Mouse (Mus musculus) cortical plate, adult 2 months (tissue): ENCODE results near the gene Gm29797. TPM values are rescaled to one million over a fixed set of nuclear protein-coding genes. Genes with fewer than 3 reads are reported as not detected.
A peak's percentile ranks its signal among the peaks of the same experiment; 100 is the strongest.

ENCODE experiments used
- H3K27ac ChIP-seq: fragments of 200-500 bp; 2 replicates; pipeline ENCODE4 v1.5.1; 2012; ENCODE audit warnings: low read length, control low read depth, inconsistent platforms; ENCODE audit not compliant: insufficient read depth
- H3K4me1 ChIP-seq: fragments of 200-500 bp; 2 replicates; pipeline ENCODE4 v1.6.1; 2011; ENCODE audit warnings: low read length; ENCODE audit not compliant: control insufficient read depth, insufficient read depth
- H3K4me3 ChIP-seq: fragments of 200-500 bp; 2 replicates; pipeline ENCODE4 v1.5.1; 2011; ENCODE audit warnings: mild to moderate bottlenecking, low read length, control low read depth; ENCODE audit not compliant: insufficient read depth
- CTCF ChIP-seq: fragments of 200-500 bp; IDR thresholded peaks from 2 replicates; pipeline ENCODE4 v1.5.1; 2011; ENCODE audit warnings: mild to moderate bottlenecking, control low read depth, low read length; ENCODE audit not compliant: insufficient read depth; ENCODE audit errors: extremely low read depth
- POLR2A ChIP-seq: fragments of 200-500 bp; IDR thresholded peaks from 2 replicates; pipeline ENCODE4 v1.6.1; 2011; ENCODE audit warnings: mild to moderate bottlenecking, low read length, control low read depth; ENCODE audit not compliant: insufficient read depth; ENCODE audit errors: extremely low read depth
- polyA plus RNA-seq: library from polyadenylated mRNA; depleted of rRNA; stranded (reverse); fragments of >200 nt; gene quantifications from 2 replicates; pipeline ENCODE4 v1.2.3, GENCODE M21; 2012

Gm29797 gene
- polyA plus RNA-seq, 1 experiment: 0.21 TPM

DNA sequence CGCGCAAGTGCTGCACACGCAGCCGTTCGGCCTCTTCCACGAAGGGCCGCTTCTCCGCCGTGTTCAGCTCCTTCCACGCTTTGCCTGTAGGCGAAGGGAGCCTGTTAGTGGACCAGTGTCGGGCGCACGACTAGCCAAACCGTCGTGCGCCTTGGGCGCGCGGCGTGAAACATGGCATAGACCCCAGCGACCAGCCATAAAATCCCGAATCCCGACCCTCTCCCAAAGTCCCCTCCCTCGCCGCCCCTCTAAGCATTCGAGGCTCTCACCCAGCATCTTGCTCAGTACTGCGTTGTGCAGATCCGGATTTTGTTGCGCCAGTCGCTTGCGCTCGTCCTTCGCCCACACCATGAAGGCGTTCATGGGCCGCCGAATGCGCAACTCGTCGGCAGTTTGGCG, 14.1 kb downstream of the Gm29797 start:
- Histone ChIP-seq H3K4me3 (peak overlapping the region; percentile 45), H3K27ac (peak overlapping the region; percentile 72), H3K4me1 (no peaks in the 10 kb centered on the region)
- TF ChIP-seq CTCF (no peak), POLR2A (no peak)

DNA sequence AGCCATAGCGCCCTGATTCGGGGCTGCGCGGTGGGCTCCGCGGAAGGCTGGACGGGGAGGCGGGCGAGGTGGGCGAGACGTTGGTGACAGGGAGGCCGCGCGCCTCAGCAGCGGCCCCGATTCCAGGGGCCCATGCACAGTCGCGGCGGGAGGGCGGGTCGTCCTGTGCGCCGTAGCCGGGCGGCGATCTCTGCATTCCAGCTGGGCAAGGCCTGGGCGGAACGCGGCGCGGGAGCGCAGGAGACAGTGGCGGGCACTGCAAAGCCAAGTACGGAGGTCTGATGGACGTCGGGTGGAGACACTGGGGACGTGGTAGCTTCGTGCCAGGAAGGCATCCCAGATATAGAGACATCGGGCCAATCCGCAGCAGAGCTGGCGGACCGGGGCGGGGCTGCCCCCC, 14.5 kb downstream of the Gm29797 start, which contains the start of gene Sox18:
Gene Sox18 (minus strand): TSS at position 315 of the 400 bp plus-strand sequence.
- H3K4me3 ChIP-seq: peak within 1 kb of the TSS; percentile 45
- peak within 1 kb of the TSS; percentile 72 for H3K27ac ChIP-seq
- TF ChIP-seq CTCF (no peak), POLR2A (peak; percentile 79)
- H3K4me1 ChIP-seq: no peaks in the 10 kb centered on the region

DNA sequence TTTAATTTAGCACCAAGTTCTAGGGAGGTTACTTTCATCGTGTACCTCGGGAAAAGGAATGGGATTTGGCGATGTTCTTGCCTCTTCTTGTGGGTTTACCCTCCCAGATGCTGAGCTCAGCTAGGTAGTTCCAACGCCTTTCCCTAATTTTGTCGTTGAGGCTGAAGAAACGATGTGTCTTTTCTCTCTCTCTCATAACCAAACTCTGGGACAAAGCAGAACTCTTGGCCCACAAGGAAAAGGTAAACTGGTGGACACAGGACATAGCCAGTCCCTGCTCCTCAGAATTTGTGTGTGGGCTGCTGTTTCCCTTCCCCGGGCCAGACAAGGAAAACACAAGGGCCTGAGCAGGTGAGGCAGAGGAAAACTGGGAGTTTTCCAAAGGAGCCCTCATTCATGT, 15.2 kb downstream of the Gm29797 start:
- Histone ChIP-seq H3K27ac (no peak overlapping the region), H3K4me1 (no peaks in the 10 kb centered on the region), H3K4me3 (no peak overlapping the region)
- TF ChIP-seq POLR2A (no peak), CTCF (no peak)

DNA sequence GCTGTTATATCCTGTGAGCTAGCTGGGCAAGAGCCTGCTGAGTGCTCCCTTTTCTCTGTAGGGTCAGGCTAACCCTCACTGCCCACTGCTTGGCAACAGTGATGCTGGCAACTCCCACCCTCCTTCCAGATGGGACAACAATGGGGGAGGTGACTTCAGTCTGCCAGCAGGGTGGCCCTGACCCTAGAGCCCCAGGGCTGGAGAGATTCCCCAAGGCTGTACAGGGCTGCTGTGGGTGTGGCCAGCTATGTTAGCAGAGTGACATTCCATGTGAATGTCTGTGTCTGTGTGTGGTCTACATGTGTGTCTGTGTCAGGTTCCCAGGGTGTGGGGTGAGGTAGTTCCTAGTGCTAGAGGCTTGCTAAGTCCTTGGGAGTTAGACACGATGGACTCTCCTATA, 16.7 kb downstream of the Gm29797 start:
- Histone ChIP-seq H3K27ac (peak overlapping the region; percentile 21; the same call in 1 of the 2 replicates), H3K4me1 (no peaks in the 10 kb centered on the region), H3K4me3 (no peak overlapping the region)
- TF ChIP-seq CTCF: no peak
- TF ChIP-seq POLR2A: no peak

DNA sequence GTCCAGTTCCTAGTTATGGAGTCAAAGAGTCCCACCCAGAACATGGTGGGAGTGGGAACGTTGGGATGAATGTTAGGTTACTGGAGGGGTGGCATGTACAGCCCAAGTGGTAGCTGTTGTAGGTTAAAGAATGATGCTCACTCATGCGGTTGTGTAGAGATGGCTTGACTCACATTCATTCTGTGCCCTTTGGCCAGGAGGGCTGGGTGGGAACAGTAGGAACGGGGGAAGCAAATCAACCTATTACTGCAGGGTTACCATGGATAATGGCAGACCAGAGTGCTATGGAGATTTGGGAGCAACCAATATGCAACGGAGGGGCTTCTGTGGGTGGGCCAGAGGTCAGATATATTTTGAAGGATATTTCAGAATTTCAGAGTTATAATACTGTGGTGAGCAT, 18.1 kb downstream of the Gm29797 start:
- no peaks in the 10 kb centered on the region for H3K4me1 ChIP-seq
- TF ChIP-seq POLR2A: no peak
- no peak for TF ChIP-seq CTCF
- H3K27ac ChIP-seq: no peak overlapping the region
- H3K4me3 ChIP-seq: no peak overlapping the region

DNA sequence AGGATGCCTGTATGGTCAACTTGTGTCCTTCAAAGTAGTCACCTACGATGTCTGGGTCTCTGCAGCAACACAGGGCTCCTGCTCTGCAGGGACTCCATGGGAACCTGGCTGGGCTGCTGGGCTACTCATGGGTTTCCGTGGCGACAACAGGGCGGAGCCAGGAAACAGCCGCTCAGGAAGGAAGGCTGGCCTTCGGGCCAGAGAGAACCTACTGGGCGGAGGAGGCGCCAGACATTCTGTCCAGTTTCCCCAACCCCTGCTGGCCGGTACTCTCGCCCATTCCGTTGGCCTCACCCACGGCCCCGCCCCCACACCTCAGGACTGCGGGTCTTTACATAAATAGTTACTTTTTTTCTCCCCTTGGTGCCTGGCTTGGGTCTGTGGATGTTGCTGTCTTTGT, 18.6 kb downstream of the Gm29797 start:
- 0 out of 2 replicates have a peak overlapping the region, but pooled peaks have one; percentile 22 for H3K27ac ChIP-seq
- no peak for TF ChIP-seq POLR2A
- no peak for TF ChIP-seq CTCF
- H3K4me3 ChIP-seq: no peak overlapping the region
- no peaks in the 10 kb centered on the region for H3K4me1 ChIP-seq

DNA sequence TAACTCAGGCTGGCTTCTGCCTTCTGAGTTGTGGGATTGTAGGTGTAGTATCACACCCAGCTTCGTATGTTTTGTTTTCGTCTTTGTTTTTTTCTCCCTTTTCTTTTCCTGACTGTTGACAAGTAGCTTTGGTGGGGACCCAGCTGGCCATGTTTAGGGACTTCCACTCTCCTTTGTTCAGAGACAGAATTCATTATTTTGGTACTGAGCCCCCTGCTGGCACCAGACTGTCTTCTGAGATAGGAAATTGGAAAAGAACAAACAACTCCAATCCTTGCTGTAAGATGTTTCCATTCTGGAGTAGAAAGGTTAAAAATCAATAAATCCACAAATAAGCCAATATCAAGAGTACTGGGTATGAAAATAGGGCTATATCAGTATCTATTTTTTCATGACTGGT, 19.6 kb downstream of the Gm29797 start:
- TF ChIP-seq CTCF (no peak), POLR2A (no peak)
- no peak overlapping the region for H3K4me3 ChIP-seq
- peaks cover 3% of the 10 kb centered on the region; the same call in 1 of the 2 replicates for H3K4me1 ChIP-seq
- H3K27ac ChIP-seq: peak overlapping the region; percentile 22; the same call in 1 of the 2 replicates

DNA sequence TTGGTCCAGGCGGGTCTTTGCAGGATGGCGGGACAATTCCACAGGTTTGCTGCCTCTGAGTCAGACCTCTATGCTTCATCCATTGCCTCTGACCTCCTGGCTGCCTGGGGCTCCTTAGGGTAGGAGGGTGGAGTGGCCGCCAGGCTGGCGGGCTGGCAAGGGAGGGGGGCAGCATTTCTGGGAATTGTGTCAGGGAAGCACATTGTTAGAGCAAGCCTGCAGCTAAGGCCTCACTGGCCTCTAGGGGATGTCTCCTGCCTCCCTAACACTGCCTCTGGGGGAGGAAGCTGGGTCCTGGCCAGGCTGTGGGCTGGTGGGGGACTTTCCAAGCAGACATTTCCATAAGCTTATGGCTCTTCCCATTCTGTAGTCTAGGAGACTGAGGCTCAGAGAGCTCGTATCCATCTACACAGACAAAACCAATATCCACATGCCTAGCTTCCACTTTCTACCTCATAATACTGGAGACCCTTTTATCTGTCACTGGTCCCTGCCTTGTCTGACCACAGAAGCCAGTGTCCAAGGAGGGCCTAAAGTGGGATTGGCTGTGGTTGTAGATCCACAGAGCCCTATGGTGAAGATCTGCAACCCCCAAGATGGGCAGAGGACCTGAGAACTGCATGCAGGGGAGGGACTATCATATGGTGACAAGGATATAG, 20.4 kb downstream of the Gm29797 start:
- Histone ChIP-seq H3K4me1 (peaks cover 3% of the 10 kb centered on the region; the same call in 1 of the 2 replicates), H3K4me3 (no peak overlapping the region), H3K27ac (peak overlapping the region; percentile 77)
- TF ChIP-seq CTCF (no peak), POLR2A (no peak)

DNA sequence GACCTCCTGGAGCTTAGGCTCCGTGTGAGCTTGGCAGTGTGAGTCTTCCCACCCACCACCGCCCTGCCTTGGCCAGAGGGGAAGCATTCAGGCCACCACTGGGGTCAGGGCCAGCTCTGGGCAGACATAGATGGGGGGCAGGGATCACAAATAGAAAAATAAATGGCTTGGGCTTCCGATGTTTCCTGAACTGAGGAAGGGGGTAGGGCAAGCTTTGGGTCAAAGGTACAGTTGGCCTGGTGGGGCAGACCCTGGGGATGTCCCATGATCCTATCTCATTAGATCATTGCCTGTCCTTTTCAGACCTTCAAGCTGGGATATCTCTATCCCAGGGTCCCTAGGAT, 20.9 kb downstream of the Gm29797 start:
- TF ChIP-seq CTCF (no peak), POLR2A (no peak)

DNA sequence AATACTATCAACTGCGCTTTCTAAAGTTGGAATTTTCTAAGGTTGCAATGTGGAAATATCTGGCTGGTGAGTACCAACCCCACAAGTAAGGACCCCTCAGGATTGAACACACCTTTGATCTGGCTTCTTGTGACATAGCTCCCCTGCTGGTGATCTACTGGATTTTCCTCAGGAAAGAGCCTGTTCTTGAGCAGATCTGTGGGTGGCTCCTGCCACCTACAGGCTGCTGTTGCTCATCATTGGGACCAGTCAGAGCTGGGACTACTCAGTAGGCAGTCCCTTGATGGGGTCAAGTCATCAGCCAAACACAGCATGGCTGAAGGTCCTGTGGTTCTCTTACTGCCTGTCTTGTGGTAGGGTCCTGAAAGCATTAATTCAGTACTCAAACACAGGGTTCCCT, 21.9 kb downstream of the Gm29797 start:
- TF ChIP-seq POLR2A (no peak), CTCF (peak; percentile 99)
- peaks cover 5% of the 10 kb centered on the region; the same call in 1 of the 2 replicates for H3K4me1 ChIP-seq
- H3K27ac ChIP-seq: no peak overlapping the region
- H3K4me3 ChIP-seq: no peak overlapping the region

More for the DNA sequence above, 20.9 kb downstream of the Gm29797 start:
- Histone ChIP-seq H3K4me1 (peaks cover 5% of the 10 kb centered on the region; the same call in 1 of the 2 replicates), H3K27ac (peak overlapping the region; percentile 77), H3K4me3 (no peak overlapping the region)
